Mouse (Mus musculus): Measurements from ENCODE around the gene Krtap3-1.

Gene Krtap3-1

DNA sequence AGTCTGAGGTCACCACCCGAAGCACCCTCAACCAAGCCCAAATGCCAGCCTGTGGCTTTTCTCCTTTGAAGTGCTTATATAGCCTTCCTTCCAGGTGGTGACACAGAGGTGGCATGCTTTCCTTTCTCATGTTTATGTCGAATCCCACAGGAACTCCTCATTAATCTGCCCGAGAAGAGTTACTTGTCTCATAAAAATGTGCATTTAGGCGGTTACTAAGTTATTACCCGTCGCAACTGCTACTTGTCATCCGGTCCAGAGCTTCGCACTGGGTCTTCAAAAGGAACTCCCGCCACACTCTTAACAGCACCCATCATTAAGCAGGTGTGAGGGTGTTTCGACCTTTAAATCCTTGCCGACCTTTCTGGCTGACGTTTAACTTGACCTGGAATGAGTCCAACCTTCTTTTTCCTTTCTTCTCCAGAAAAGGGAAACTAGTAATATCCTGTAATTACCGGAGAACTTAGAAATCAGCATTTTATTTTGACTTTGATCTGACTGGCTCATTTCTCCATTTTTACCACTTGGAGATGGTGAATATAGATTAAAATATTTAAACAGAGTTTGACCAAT, 45.1 kb downstream of the Krtap3-1 start, which contains the start of gene Krt39:
Gene Krt39, minus strand, starts transcription at position 51 of the 573 bp plus-strand sequence.
- no peak for DNase-seq (ENCODE audit: low spot score)

All from lung, postnatal 25 days (tissue).